Mouse (Mus musculus) kidney, adult 2 months (tissue): ENCODE data around the gene Atp5k. TPM values are rescaled to one million over a fixed set of nuclear protein-coding genes. Genes with fewer than 3 reads are reported as not detected.

Experiments used
- DNase-seq: peaks from one replicate; pipeline ENCODE4 v3.0.0; 2021
- H3K27ac ChIP-seq: fragments of 200-500 bp; 2 replicates; pipeline ENCODE4 v1.5.1; 2012; ENCODE audit warnings: low read depth, low read length, control low read depth, inconsistent platforms; ENCODE audit not compliant: insufficient read depth
- H3K27me3 ChIP-seq: fragments of 200-500 bp; replicated peaks from 2 replicates; pipeline ENCODE4 v1.6.1; 2012; ENCODE audit warnings: mild to moderate bottlenecking, moderate library complexity, low read length, inconsistent platforms; ENCODE audit not compliant: control insufficient read depth, insufficient read depth
- H3K36me3 ChIP-seq: fragments of 200-500 bp; 2 replicates; pipeline ENCODE4 v1.6.1; 2012; ENCODE audit warnings: mild to moderate bottlenecking, moderate library complexity, low read length, inconsistent platforms; ENCODE audit not compliant: control insufficient read depth, insufficient read depth
- H3K4me1 ChIP-seq: fragments of 200-500 bp; 2 replicates; pipeline ENCODE4 v1.6.1; 2011; ENCODE audit warnings: low read length; ENCODE audit not compliant: control insufficient read depth, insufficient read depth
- H3K4me3 ChIP-seq: fragments of 200-500 bp; 2 replicates; pipeline ENCODE4 v1.5.1; 2011; ENCODE audit warnings: mild to moderate bottlenecking, low read depth, low read length, control low read depth; ENCODE audit not compliant: insufficient read depth
- CTCF ChIP-seq: fragments of 200-500 bp; conservative IDR thresholded peaks from 2 replicates; pipeline ENCODE4 v1.5.1; 2011; ENCODE audit warnings: low read depth, mild to moderate bottlenecking, control low read depth, low read length, moderate library complexity, mixed read lengths; ENCODE audit not compliant: insufficient read depth, insufficient read length
- POLR2A ChIP-seq: fragments of 200-500 bp; IDR thresholded peaks from one replicate; pipeline ENCODE4 v1.6.1; 2011; ENCODE audit warnings: low read depth, low read length, control low read depth
- WGBS: fragments of 180-500 bp; shearing (Covaris S2); methylation state at CpG from one replicate; pipeline ENCODE4 v1.1.7; 2018; 5-methylcytosine and 5-hydroxymethylcytosine counted together
- polyA plus RNA-seq: library from polyadenylated mRNA; depleted of rRNA; stranded (reverse); fragments of >200 nt; gene quantifications from 2 replicates; pipeline ENCODE4 v1.2.3, GENCODE M21; 2012

The Atp5k gene
- polyA plus RNA-seq, 1 experiment, result 172 TPM

DNA sequence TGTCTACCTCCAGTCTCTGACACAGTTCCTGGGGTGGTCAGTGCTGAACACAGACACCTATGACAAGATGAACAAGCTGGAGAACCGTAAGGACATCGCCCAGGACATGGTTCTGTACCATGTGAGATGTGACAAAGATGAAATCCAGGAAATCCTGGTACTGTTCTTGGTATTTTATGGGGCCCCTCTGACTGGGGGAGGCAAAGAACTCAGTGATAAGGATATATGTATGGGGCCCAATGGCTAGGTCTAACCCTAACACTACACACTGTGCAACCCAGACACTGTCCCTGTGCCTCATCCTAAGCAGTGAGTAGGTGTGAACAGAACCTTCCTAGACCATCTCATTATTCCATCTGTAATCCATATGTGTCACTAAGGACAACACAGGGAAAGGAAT lies 10.8 kb downstream of the Atp5k start:
- Histone ChIP-seq H3K4me3 (no peak overlapping the region), H3K27me3 (no peaks in the 10 kb centered on the region), H3K27ac (no peak overlapping the region), H3K36me3 (no peaks in the 10 kb centered on the region), H3K4me1 (no peaks in the 10 kb centered on the region)
- TF ChIP-seq CTCF (no peak), POLR2A (no peak)
- no peak for DNase-seq
- WGBS, result 90% methylated on average over 2 of the region's 2 CpGs

DNA sequence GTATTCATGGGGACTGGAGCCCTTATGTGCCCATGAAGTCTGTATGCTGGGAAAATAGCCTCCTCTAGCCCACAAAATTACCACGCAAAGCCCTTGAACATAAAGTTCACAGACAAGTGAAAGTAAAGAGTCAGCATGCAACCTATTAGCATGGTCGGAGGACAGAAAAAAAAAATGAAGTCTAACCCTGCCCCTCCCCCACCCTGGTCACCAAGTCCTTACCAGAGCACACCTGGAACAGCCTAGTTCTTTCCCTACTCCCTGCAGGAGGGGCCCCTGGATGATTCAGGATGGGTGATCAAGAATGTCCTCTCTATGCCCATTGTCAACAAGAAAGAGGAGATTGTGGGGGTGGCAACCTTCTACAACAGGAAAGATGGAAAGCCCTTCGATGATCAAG lies 11.5 kb downstream of the Atp5k start:
- DNase-seq, result no peak
- TF ChIP-seq POLR2A, result no peak
- TF ChIP-seq CTCF, result no peak
- Histone ChIP-seq H3K27me3 (no peaks in the 10 kb centered on the region), H3K27ac (no peak overlapping the region), H3K4me1 (no peaks in the 10 kb centered on the region), H3K36me3 (no peaks in the 10 kb centered on the region), H3K4me3 (no peak overlapping the region)
- 71% methylated on average over 3 of the region's 3 CpGs for WGBS

DNA sequence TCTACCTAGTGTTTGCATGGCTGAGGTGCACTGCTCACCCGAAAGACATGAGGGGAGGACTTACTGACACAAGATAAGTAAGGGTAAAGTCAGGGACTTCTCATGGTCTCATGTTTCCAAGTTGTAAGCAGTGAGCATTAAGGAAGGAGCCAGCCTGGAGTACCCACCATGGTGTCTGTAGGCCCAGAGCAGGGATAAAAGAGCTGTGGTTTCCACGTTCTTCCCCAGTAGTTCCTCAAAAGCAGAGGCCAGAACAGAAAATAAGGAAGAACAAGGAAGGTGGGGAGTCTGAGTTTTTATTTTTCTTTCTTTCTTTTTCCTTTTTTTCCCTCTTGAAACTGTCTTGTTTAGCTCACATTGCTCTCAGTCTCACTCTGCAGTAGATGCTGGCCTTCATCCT lies 19.5 kb downstream of the Atp5k start:
- H3K27ac ChIP-seq, result no peak overlapping the region
- TF ChIP-seq POLR2A (no peak), CTCF (no peak)
- no peak for DNase-seq
- H3K27me3 ChIP-seq, result no peaks in the 10 kb centered on the region
- 72% methylated on average over 2 of the region's 2 CpGs for WGBS
- no peak overlapping the region for H3K4me3 ChIP-seq
- no peaks in the 10 kb centered on the region for H3K36me3 ChIP-seq
- H3K4me1 ChIP-seq, result no peaks in the 10 kb centered on the region

DNA sequence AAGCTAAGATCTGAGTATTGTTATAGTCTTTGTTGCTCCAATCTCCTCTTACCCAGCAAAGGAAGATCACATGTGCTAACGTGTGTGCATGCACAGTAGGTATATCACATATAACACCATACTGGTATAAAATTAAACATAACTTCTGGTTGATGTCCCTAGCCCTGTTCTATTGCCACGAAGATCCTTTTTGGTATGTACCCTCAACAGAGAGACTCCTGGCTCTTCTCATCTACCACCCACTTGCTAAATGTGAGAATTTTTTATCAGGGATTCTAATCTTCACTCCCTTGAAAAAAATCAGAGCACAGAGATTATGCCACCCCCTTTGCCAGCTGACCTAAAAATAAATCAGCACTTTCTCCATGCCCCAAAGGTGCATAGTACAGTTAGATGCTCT lies 27.3 kb downstream of the Atp5k start:
- Histone ChIP-seq H3K27ac (no peak overlapping the region), H3K4me1 (no peaks in the 10 kb centered on the region), H3K27me3 (no peaks in the 10 kb centered on the region), H3K4me3 (no peak overlapping the region), H3K36me3 (no peaks in the 10 kb centered on the region)
- no peak for DNase-seq
- 70% methylated on average over 2 of the region's 2 CpGs for WGBS
- TF ChIP-seq POLR2A (no peak), CTCF (no peak)

DNA sequence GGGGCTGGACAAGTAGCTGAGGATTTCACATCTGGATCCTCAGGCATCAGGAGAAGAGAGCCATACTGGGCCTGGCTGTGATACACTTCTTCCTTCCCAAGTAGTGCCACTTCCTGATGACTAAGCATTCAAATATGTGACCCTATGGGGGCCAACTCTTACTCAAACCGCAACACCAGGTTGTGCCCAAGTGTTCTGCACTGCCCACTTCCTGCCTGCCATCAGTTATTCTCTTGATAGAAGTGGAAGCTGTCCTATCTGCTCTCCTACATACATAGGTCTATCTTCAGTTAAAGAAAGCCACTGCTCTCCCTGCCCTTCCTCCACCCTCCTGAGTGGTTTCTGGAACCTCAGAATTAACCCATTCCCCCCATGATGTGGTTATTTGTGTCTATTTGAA lies 28.8 kb downstream of the Atp5k start:
- no peaks in the 10 kb centered on the region for H3K36me3 ChIP-seq
- DNase-seq, result no peak
- no peaks in the 10 kb centered on the region for H3K27me3 ChIP-seq
- H3K27ac ChIP-seq, result no peak overlapping the region
- 42% methylated on average over 1 of the region's 1 CpGs for WGBS
- no peaks in the 10 kb centered on the region for H3K4me1 ChIP-seq
- no peak for TF ChIP-seq POLR2A
- TF ChIP-seq CTCF, result no peak
- no peak overlapping the region for H3K4me3 ChIP-seq

DNA sequence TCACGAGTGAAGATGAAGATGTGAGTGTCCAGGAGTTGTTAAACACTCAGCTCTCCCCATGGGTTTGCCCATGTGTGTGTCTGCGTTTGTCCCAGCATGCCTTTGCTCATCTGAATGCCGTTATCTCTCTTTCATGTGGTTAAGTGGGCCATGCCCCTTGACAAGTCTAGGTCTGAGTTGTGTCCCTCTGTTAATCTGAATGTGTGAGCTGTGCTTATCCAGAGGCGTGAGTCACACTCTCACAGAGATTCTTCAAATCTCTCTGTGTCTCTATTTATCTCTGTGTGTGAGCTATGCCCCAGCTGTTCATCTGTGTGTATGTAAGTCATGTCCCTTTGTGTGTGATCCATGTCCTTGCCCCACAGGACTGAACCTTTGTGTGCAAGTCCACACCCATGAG lies 30.8 kb downstream of the Atp5k start:
- H3K4me3 ChIP-seq, result no peak overlapping the region
- DNase-seq, result no peak
- no peaks in the 10 kb centered on the region for H3K36me3 ChIP-seq
- 77% methylated on average over 4 of the region's 4 CpGs for WGBS
- H3K27ac ChIP-seq, result no peak overlapping the region
- no peaks in the 10 kb centered on the region for H3K27me3 ChIP-seq
- H3K4me1 ChIP-seq, result no peaks in the 10 kb centered on the region
- TF ChIP-seq POLR2A, result no peak
- TF ChIP-seq CTCF, result no peak

DNA sequence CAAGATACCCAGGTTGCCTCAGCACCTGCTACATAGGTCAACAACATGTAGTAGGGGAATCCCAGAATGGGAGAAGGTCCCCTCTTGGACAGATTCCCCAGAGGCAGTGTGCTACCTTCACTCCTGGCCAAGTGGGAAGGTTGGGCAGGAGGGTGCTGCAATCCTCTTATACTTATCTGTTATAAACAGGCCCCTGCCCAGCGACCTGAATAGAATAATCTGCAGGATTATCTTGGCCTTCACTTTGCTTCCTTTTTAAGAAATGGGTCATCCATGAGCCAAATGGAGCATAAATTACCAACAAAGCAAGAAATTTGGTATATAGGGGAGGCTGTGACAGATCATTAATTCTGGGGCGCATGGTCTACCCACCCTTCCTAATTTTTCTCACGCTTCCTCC lies 44.5 kb downstream of the Atp5k start:
- Histone ChIP-seq H3K4me1 (no peaks in the 10 kb centered on the region), H3K4me3 (no peak overlapping the region), H3K36me3 (no peaks in the 10 kb centered on the region), H3K27me3 (no peaks in the 10 kb centered on the region), H3K27ac (no peak overlapping the region)
- 63% methylated on average over 3 of the region's 3 CpGs for WGBS
- no peak for DNase-seq
- TF ChIP-seq POLR2A, result no peak
- no peak for TF ChIP-seq CTCF

DNA sequence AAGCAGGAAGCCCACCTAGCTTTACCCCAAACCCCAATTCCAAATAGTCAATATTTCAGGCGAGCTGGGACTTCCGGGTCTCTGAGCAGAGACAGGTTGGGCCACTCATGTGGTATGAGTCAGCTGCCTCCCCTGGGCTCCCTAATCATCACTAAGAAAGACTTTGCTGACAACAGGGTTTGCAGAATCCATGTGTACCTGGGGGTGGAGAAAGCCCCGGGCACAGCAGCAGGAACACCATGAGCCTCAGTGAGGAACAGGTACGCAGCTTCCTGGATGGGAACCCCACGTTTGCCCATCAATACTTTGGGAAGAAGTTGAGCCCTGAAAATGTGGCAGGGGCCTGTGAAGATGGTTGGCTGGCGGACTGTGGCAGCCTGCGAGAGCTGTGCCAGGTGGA lies 46.0 kb downstream of the Atp5k start, which contains the start of gene Pde6b:
Gene Pde6b, plus strand, starts transcription at position 191 of the 400 bp plus-strand sequence.
- H3K36me3 ChIP-seq, result no peaks in the 10 kb centered on the region
- H3K4me1 ChIP-seq, result no peaks in the 10 kb centered on the region
- no peak within 1 kb of the TSS for H3K27ac ChIP-seq
- 80% methylated on average over 7 of the region's 7 CpGs for WGBS
- DNase-seq, result no peak
- no peak for TF ChIP-seq CTCF
- no peak for TF ChIP-seq POLR2A
- no peaks in the 10 kb centered on the region for H3K27me3 ChIP-seq
- no peak within 1 kb of the TSS for H3K4me3 ChIP-seq
